Mouse (Mus musculus) testis, adult 2 months (tissue): ENCODE measurements around the gene Ncapd2.

Experiments
- CTCF ChIP-seq: fragments of 200-500 bp; IDR thresholded peaks from 2 replicates; pipeline ENCODE4 v1.5.1; 2012; ENCODE audit warnings: low read depth, mild to moderate bottlenecking, inconsistent platforms, low read length, moderate library complexity; ENCODE audit not compliant: control insufficient read depth, insufficient read depth, insufficient replicate concordance
- POLR2A ChIP-seq: fragments of 200-500 bp; IDR thresholded peaks from 2 replicates; pipeline ENCODE4 v1.6.1; 2012; ENCODE audit warnings: low read depth, mild to moderate bottlenecking, inconsistent platforms, low read length, moderate library complexity; ENCODE audit not compliant: control insufficient read depth

DNA sequence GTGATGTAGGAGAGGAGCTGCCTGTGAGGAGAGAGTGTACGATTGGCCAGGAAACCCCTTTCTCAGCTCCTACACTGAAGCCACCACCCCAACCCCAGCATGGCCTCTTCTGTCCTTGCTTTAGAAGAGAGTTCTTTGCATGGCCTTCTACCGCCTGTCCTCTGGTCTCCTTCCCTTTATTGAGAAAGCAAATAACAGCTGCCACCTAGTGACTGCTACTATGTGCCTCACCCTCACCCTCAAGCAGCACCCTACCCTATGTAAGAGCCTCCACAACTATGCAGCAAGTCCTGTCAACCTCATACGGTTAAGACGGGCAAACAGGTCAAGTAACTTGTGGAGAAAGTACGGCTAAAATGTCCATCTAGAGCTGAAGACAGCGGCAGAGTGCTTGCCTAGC, 21.3 kb downstream of the Ncapd2 start:
- TF ChIP-seq POLR2A (no peak), CTCF (no peak)
